Mouse (Mus musculus) small intestine, adult 2 months (tissue): Measurements from ENCODE around the gene Ptprd.

Experiments
- CTCF ChIP-seq: fragments of 200-500 bp; IDR thresholded peaks from 2 replicates; pipeline ENCODE4 v1.5.1; 2012; ENCODE audit warnings: low read depth, mild to moderate bottlenecking, control low read depth, inconsistent platforms, low read length, moderate library complexity, mixed read lengths; ENCODE audit not compliant: insufficient replicate concordance, insufficient read length; ENCODE audit errors: extremely low read depth
- POLR2A ChIP-seq: fragments of 200-500 bp; IDR thresholded peaks from 2 replicates; pipeline ENCODE4 v1.6.1; 2012; ENCODE audit warnings: low read depth, mild to moderate bottlenecking, control low read depth, inconsistent platforms, low read length, moderate library complexity

DNA sequence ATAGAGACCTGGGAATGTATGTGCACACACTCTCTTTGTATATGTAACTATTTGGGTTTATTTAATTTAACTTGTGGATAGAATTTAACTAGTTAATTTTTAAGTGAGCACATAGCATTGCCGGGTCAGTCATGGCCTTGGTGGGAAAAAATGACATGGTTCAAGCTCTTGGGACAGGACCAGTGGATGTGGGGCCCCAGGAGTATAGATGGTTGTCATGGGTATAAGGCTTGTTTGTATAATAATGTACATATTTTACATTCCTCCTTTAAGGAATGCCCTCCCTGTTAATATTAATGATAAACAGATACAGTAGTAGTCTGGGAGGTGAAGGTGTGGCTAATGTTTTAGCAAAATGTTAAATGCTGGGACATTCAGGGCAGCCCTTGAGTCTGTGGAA is 962.8 kb downstream of the Ptprd start:
- TF ChIP-seq CTCF, result no peak
- no peak for TF ChIP-seq POLR2A
